ENCODE assay signal across 8 mouse cellular contexts in genomic region chr17:56997029-56997667, GRCm38 (mm10). TPM values are rescaled to one million over a fixed set of nuclear protein-coding genes. Genes with fewer than 3 reads are reported as not detected.
DNase-seq lines count a peak whose midpoint lies in the region; ATAC-seq and TF ChIP-seq lines count a peak whose summit lies in the region.

TSS of gene Alkbh7 (plus strand) at chr17:56997339.

- peaks cover 58% of the 10 kb centered on the region for H3K36me3 ChIP-seq in heart, embryonic 12.5 days
- peaks cover 28% of the 10 kb centered on the region for H3K36me3 ChIP-seq in kidney, postnatal 0 days (ENCODE audit: insufficient read depth, low read length)
- H3K36me3 ChIP-seq in liver, embryonic 11.5 days (ENCODE audit: control insufficient read depth, insufficient read depth, low read length), result peaks cover 42% of the 10 kb centered on the region
- H3K36me3 ChIP-seq in stomach, embryonic 14.5 days (ENCODE audit: control insufficient read depth, insufficient read depth, low read length), result peaks cover 39% of the 10 kb centered on the region

- no peaks in the 10 kb centered on the region for H3K27me3 ChIP-seq in heart, embryonic 12.5 days (replicated peaks)
- H3K27me3 ChIP-seq in kidney, postnatal 0 days (ENCODE audit: insufficient read depth, low read length), result no peaks in the 10 kb centered on the region
- H3K27me3 ChIP-seq in liver, embryonic 11.5 days (replicated peaks; ENCODE audit: control insufficient read depth, insufficient read depth, low read length), result no peaks in the 10 kb centered on the region
- H3K27me3 ChIP-seq in stomach, embryonic 14.5 days (ENCODE audit: control insufficient read depth, insufficient read depth, low read length), result no peaks in the 10 kb centered on the region

- peak; percentile 95 for ATAC-seq in erythroid progenitor cell, adult 5-6 weeks (replicated peaks; ENCODE audit: low FRiP score, poor library complexity, severe bottlenecking)
- peak; percentile 99 for ATAC-seq in heart, embryonic 12.5 days (ENCODE audit: insufficient number of reproducible peaks, low FRiP score)
- ATAC-seq in kidney, postnatal 0 days (replicated peaks; ENCODE audit: low FRiP score, low read depth), result peak; percentile 99
- ATAC-seq in liver, embryonic 11.5 days (replicated peaks; ENCODE audit: low FRiP score), result peak; percentile 99
- peak; percentile 98 for ATAC-seq in stomach, embryonic 14.5 days (ENCODE audit: insufficient number of reproducible peaks, insufficient read depth, low FRiP score, low read depth)

- H3K27ac ChIP-seq in heart, embryonic 12.5 days (ENCODE audit: poor library complexity, severe bottlenecking), result peak within 1 kb of the TSS; percentile 65; the same call in 1 of the 2 replicates
- peak within 1 kb of the TSS; percentile 84 for H3K27ac ChIP-seq in kidney, postnatal 0 days
- peak within 1 kb of the TSS; percentile 48; the same call in 1 of the 2 replicates for H3K27ac ChIP-seq in liver, embryonic 11.5 days (ENCODE audit: low read depth, low read length)
- peak within 1 kb of the TSS; percentile 76 for H3K27ac ChIP-seq in stomach, embryonic 14.5 days (ENCODE audit: low read length)

- peak; percentile 89 for TF ChIP-seq CTCF in kidney, postnatal 0 days (IDR thresholded peaks at IDR 0.05; ENCODE audit: low read depth)

- peak within 1 kb of the TSS; percentile 79 for H3K4me2 ChIP-seq in heart, embryonic 12.5 days
- H3K4me2 ChIP-seq in kidney, postnatal 0 days (ENCODE audit: low read length), result peak within 1 kb of the TSS; percentile 75
- peak within 1 kb of the TSS; percentile 88 for H3K4me2 ChIP-seq in liver, embryonic 11.5 days
- H3K4me2 ChIP-seq in stomach, embryonic 14.5 days (replicated peaks; ENCODE audit: low read depth, low read length), result peak within 1 kb of the TSS; percentile 67

- H3K4me3 ChIP-seq in heart, embryonic 12.5 days, result peak within 1 kb of the TSS; percentile 84
- peak within 1 kb of the TSS; percentile 83 for H3K4me3 ChIP-seq in kidney, postnatal 0 days (replicated peaks; ENCODE audit: low read depth, low read length)
- peak within 1 kb of the TSS; percentile 84 for H3K4me3 ChIP-seq in liver, embryonic 11.5 days (ENCODE audit: low read depth, low read length)
- peak within 1 kb of the TSS; percentile 73 for H3K4me3 ChIP-seq in stomach, embryonic 14.5 days (ENCODE audit: low read depth, low read length)

- WGBS in heart, embryonic 12.5 days, result under 1% methylated on average over 38 of the region's 38 CpGs
- WGBS in kidney, postnatal 0 days, result under 1% methylated on average over 38 of the region's 38 CpGs
- under 1% methylated on average over 38 of the region's 38 CpGs for WGBS in liver, embryonic 11.5 days
- WGBS in stomach, embryonic 14.5 days, result under 1% methylated on average over 38 of the region's 38 CpGs

- peaks cover 35% of the 10 kb centered on the region for H3K4me1 ChIP-seq in heart, embryonic 12.5 days (replicated peaks)
- peaks cover 8% of the 10 kb centered on the region; the same call in 1 of the 2 replicates for H3K4me1 ChIP-seq in kidney, postnatal 0 days (replicated peaks; ENCODE audit: insufficient read depth, low read length)
- H3K4me1 ChIP-seq in liver, embryonic 11.5 days (replicated peaks; ENCODE audit: control insufficient read depth, insufficient read depth, low read length), result peaks cover 17% of the 10 kb centered on the region
- peaks cover 7% of the 10 kb centered on the region; the same call in 1 of the 2 replicates for H3K4me1 ChIP-seq in stomach, embryonic 14.5 days (ENCODE audit: control insufficient read depth, insufficient read depth, low read length)

- H3K9ac ChIP-seq in heart, embryonic 12.5 days, result peak within 1 kb of the TSS; percentile 74
- H3K9ac ChIP-seq in kidney, postnatal 0 days (ENCODE audit: low read depth, low read length), result peak within 1 kb of the TSS; percentile 72
- H3K9ac ChIP-seq in liver, embryonic 11.5 days (ENCODE audit: low read depth, low read length), result peak within 1 kb of the TSS; percentile 73
- H3K9ac ChIP-seq in stomach, embryonic 14.5 days (replicated peaks; ENCODE audit: low read depth, low read length), result peak within 1 kb of the TSS; percentile 57

- DNase-seq in CD4-positive helper T cell, adult 2 months (ENCODE audit: low read depth, low spot score), result peak; percentile 99
- peak; percentile 79 for DNase-seq in brain, embryonic 18.5 days (ENCODE audit: low read depth, low spot score)
- peak; percentile 100 for DNase-seq in kidney, postnatal 0 days (ENCODE audit: low spot score)
- peak; percentile 88 for DNase-seq in liver, embryonic 11.5 days (ENCODE audit: low spot score)
- DNase-seq in naive thymus-derived CD4-positive, alpha-beta T cell, adult 2 months (ENCODE audit: low read depth), result peak; percentile 98

- no peaks in the 10 kb centered on the region for H3K9me3 ChIP-seq in heart, embryonic 12.5 days (replicated peaks)
- H3K9me3 ChIP-seq in kidney, postnatal 0 days (replicated peaks; ENCODE audit: low read length), result no peaks in the 10 kb centered on the region
- H3K9me3 ChIP-seq in liver, embryonic 11.5 days (ENCODE audit: control insufficient read depth, low read length), result no peaks in the 10 kb centered on the region
- H3K9me3 ChIP-seq in stomach, embryonic 14.5 days (ENCODE audit: control insufficient read depth, low read depth, low read length), result no peaks in the 10 kb centered on the region

RNA-seq across cellular contexts. Expression of gene Alkbh7, which starts in this region (rescaled TPM):
- not detected in 2 replicates for total RNA-seq in erythroid progenitor cell, adult 5-6 weeks (2015; ENCODE audit: low replicate concordance)
- 6.2 TPM in 1 of 2 replicates, not detected in the other for total RNA-seq in erythroid progenitor cell, adult 5-6 weeks (2017; ENCODE audit: low replicate concordance)
- polyA plus RNA-seq in heart, embryonic 12.5 days (2016; fragmentation: Nextera tagmentation; extraction: Ambion mirVana), result 48.5 and 52.8 TPM in 2 replicates
- polyA plus RNA-seq in kidney, postnatal 0 days (2015; fragmentation: Nextera tagmentation; extraction: Ambion mirVana), result 61.2 and 65.7 TPM in 2 replicates
- polyA plus RNA-seq in liver, embryonic 11.5 days (2014; fragmentation: Nextera tagmentation; extraction: Ambion mirVana), result 36.3 and 39.9 TPM in 2 replicates
- polyA plus RNA-seq in stomach, embryonic 14.5 days (2014; fragmentation: Nextera tagmentation; extraction: Ambion mirVana), result 41.8 and 43.7 TPM in 2 replicates

Comparison
In these comparisons a context has a peak if more than half of its experiments do, and no peak if none do; other contexts are left out.
1. Peak in every context shown above with its lines: DNase-seq, ATAC-seq, H3K4me3 ChIP-seq and H3K27ac ChIP-seq.